Mouse (Mus musculus) intestine, embryonic 16.5 days (tissue): ENCODE data around the gene Dkkl1. TPM values are rescaled to one million over a fixed set of nuclear protein-coding genes. Genes with fewer than 3 reads are reported as not detected.
A peak's percentile ranks its signal among the peaks of the same experiment; 100 is the strongest.

Experiments used
- ATAC-seq: fragments of 200-750 bp; cut with Nextera tagmentation; 2 replicates; pipeline ENCODE4 v1.8.0; 2017; ENCODE audit warnings: moderate TSS enrichment, moderate library complexity
- H3K27ac ChIP-seq: fragments of 300-500 bp; sonication (generic); 2 replicates; pipeline ENCODE4 v1.5.1; 2014; ENCODE audit warnings: mild to moderate bottlenecking, low read length
- H3K27me3 ChIP-seq: fragments of 300-500 bp; sonication (generic); replicated peaks from 2 replicates; pipeline ENCODE4 v1.6.1; 2014; ENCODE audit warnings: low read length, control low read depth, mixed read lengths; ENCODE audit not compliant: control insufficient read depth, insufficient read depth
- H3K36me3 ChIP-seq: fragments of 300-500 bp; sonication (generic); 2 replicates; pipeline ENCODE4 v1.6.1; 2014; ENCODE audit warnings: low read length, control low read depth; ENCODE audit not compliant: control insufficient read depth, insufficient read depth
- H3K4me1 ChIP-seq: fragments of 300-500 bp; sonication (generic); 2 replicates; pipeline ENCODE4 v1.6.1; 2014; ENCODE audit warnings: low read length, control low read depth, mixed read lengths; ENCODE audit not compliant: control insufficient read depth, insufficient read depth
- H3K4me2 ChIP-seq: fragments of 300-500 bp; sonication (generic); 2 replicates; pipeline ENCODE4 v1.6.1; 2014; ENCODE audit warnings: low read depth, low read length, control low read depth
- H3K4me3 ChIP-seq: fragments of 300-500 bp; sonication (generic); 2 replicates; pipeline ENCODE4 v1.5.1; 2014; ENCODE audit warnings: mild to moderate bottlenecking, low read length
- H3K9ac ChIP-seq: fragments of 300-500 bp; sonication (generic); 2 replicates; pipeline ENCODE4 v1.6.1; 2014; ENCODE audit warnings: low read depth, low read length
- H3K9me3 ChIP-seq: fragments of 300-500 bp; sonication (generic); 2 replicates; pipeline ENCODE4 v1.6.1; 2016; ENCODE audit warnings: low read length, control low read depth; ENCODE audit not compliant: control insufficient read depth
- WGBS: fragments of 180-500 bp; shearing (Covaris S2); extraction: QIAGEN DNeasy Blood & Tissue Kit; methylation state at CpG from one replicate; pipeline ENCODE4 v1.1.7; 2014; 5-methylcytosine and 5-hydroxymethylcytosine counted together
- polyA plus RNA-seq: library from polyadenylated mRNA; unstranded; fragments of >200 nt; fragmentation: Nextera tagmentation; extraction: Ambion mirVana; gene quantifications from 2 replicates; pipeline ENCODE4 v1.2.1, GENCODE M21; 2015

Dkkl1 gene
- polyA plus RNA-seq, 1 experiment from 2014 or later = 1.3 TPM

GRCm38 (mm10) chr7:45238723-45239496, 27.0 kb upstream of the Dkkl1 start, which contains the start of gene Cd37:
Gene Cd37 (minus strand): TSS chr7:45239115.
- H3K4me1 ChIP-seq = peaks cover 23% of the 10 kb centered on the region
- no peak within 1 kb of the TSS for H3K4me3 ChIP-seq
- 35% methylated on average over 20 of the region's 20 CpGs for WGBS
- H3K36me3 ChIP-seq = no peaks in the 10 kb centered on the region
- H3K9ac ChIP-seq = no peak within 1 kb of the TSS
- 0 out of 2 replicates have a peak, but pooled peaks cover 3% of the 10 kb centered on the region for H3K27me3 ChIP-seq
- no peak within 1 kb of the TSS for H3K27ac ChIP-seq
- H3K4me2 ChIP-seq = no peak within 1 kb of the TSS
- no peaks in the 10 kb centered on the region for H3K9me3 ChIP-seq
- ATAC-seq = no peak

GRCm38 (mm10) chr7:45237747-45238699, 26.1 kb upstream of the Dkkl1 start:
- Histone ChIP-seq H3K36me3 (no peaks in the 10 kb centered on the region), H3K4me3 (no peak overlapping the region), H3K27ac (no peak overlapping the region), H3K9ac (no peak overlapping the region), H3K4me2 (no peak overlapping the region), H3K4me1 (peaks cover 29% of the 10 kb centered on the region), H3K9me3 (no peaks in the 10 kb centered on the region), H3K27me3 (0 out of 2 replicates have a peak, but pooled peaks cover 3% of the 10 kb centered on the region)
- no peak for ATAC-seq
- 76% methylated on average over 17 of the region's 17 CpGs for WGBS

DNA sequence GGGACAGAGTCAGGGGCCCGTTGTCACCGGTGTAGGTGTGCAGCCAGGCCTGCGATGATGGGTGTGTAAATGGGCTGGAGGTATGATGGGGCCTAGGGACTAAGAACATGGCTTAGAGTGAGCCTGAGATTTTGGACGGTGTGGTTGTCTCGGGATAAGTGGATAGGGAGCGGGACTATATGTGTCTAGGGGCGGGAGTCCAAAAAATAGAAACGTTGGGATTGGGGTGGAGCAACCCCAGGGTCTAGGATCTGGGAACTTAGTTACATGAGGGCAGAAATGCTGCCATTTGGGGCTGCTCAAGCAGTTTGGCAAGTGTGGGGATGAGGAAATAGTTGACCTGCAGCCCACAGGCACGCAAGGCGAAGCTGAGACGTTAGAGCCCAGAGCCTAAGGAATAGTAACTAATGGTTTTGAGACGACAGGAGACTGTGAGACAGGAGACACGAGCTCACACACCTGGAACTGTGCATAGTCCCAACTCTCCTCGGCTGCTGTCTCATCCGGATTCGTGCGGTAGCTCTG, 23.8 kb upstream of the Dkkl1 start:
- Histone ChIP-seq H3K4me1 (peaks cover 24% of the 10 kb centered on the region), H3K27ac (no peak overlapping the region), H3K27me3 (0 out of 2 replicates have a peak, but pooled peaks cover 3% of the 10 kb centered on the region), H3K36me3 (0 out of 2 replicates have a peak, but pooled peaks cover 3% of the 10 kb centered on the region), H3K4me3 (peak overlapping the region; percentile 26), H3K9ac (peak overlapping the region; percentile 7), H3K4me2 (peak overlapping the region; percentile 36), H3K9me3 (no peaks in the 10 kb centered on the region)
- 45% methylated on average over 17 of the region's 17 CpGs for WGBS
- ATAC-seq = peak; percentile 5; the same call in 1 of the 2 replicates

DNA sequence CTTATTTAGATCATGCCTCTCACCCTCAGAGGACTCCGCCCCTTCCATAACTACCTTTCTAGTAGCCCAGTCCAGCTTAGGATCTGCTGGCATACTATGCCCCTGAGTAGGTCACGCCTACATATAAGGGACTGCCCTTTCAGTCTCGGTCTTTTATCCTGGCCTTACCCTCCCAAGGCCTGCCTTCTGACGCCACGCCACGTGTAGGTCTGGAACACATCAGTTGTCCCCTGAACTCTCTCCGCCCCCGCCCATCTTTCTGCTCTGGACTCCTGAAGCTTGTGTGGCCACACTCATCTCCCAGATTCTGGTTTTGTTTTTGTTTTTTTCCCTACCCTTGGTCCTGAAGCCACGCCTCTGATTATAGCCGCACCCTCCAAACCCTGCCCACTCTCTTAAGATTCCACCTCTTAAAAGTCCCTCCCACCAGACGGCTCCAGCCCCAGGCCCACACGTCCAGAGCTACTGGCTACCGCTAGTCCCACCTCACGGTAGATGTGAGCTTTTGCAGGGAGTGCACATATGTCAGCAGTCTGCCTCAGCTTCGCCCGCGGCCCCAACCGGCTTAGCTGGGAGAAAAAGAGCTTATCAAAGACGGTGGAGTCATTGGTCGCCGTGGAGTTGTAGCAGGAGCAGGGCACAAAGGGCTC, 23.1 kb upstream of the Dkkl1 start:
- 8% methylated on average over 21 of the region's 21 CpGs for WGBS
- peak overlapping the region; percentile 7 for H3K9ac ChIP-seq
- H3K27ac ChIP-seq = peak overlapping the region; percentile 12

DNA sequence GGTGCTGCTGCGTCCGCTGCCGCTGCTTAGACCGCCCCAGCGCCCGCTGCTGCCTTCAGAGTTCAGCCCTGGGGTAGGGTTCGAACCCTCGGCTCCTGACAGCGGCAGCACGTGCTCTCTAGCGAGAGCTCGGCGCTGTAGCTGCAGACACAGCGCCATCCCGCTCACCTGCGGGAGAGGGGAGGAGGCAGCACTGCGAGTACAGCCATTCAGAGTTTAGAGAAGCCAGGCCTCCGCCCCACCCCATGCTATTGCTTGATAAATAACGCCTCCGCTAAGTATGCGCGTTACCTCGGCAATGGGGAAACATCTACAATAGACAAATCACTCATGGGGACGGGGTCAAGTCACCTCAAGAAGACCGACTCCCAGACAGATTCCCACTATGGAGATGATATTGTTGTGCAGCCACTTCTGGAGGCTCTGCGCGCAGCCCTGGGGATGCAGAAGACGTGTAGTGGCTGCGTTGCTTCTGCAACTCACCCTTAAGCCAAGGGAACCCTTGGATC, 22.4 kb upstream of the Dkkl1 start:
- ATAC-seq = peak; percentile 64
- H3K4me1 ChIP-seq = peaks cover 21% of the 10 kb centered on the region
- WGBS = 12% methylated on average over 29 of the region's 29 CpGs

More for the DNA sequence above, 23.1 kb upstream of the Dkkl1 start:
- peak; percentile 73 for ATAC-seq
- no peaks in the 10 kb centered on the region for H3K9me3 ChIP-seq
- H3K4me1 ChIP-seq = peaks cover 21% of the 10 kb centered on the region
- H3K27me3 ChIP-seq = 0 out of 2 replicates have a peak, but pooled peaks cover 3% of the 10 kb centered on the region
- H3K4me3 ChIP-seq = peak overlapping the region; percentile 26
- H3K4me2 ChIP-seq = peak overlapping the region; percentile 36
- H3K36me3 ChIP-seq = 0 out of 2 replicates have a peak, but pooled peaks cover 3% of the 10 kb centered on the region

GRCm38 (mm10) chr7:45233580-45234332, 21.8 kb upstream of the Dkkl1 start:
- 0 out of 2 replicates have a peak, but pooled peaks have one; percentile 6 for ATAC-seq
- no peaks in the 10 kb centered on the region for H3K27me3 ChIP-seq
- H3K4me3 ChIP-seq = peak overlapping the region; percentile 5; the same call in 1 of the 2 replicates
- H3K9ac ChIP-seq = peak overlapping the region; percentile 46
- H3K4me2 ChIP-seq = peak overlapping the region; percentile 42
- 34% methylated on average over 20 of the region's 20 CpGs for whole genome bisulfite sequencing
- peaks cover 21% of the 10 kb centered on the region for H3K4me1 ChIP-seq
- H3K36me3 ChIP-seq = 0 out of 2 replicates have a peak, but pooled peaks cover 3% of the 10 kb centered on the region
- H3K9me3 ChIP-seq = no peaks in the 10 kb centered on the region
- no peak overlapping the region for H3K27ac ChIP-seq

More for the DNA sequence above, 22.4 kb upstream of the Dkkl1 start:
- Histone ChIP-seq H3K4me2 (peak overlapping the region; percentile 42), H3K9ac (peak overlapping the region; percentile 46), H3K9me3 (no peaks in the 10 kb centered on the region), H3K27ac (peak overlapping the region; percentile 12), H3K36me3 (0 out of 2 replicates have a peak, but pooled peaks cover 3% of the 10 kb centered on the region), H3K27me3 (0 out of 2 replicates have a peak, but pooled peaks cover 3% of the 10 kb centered on the region), H3K4me3 (peak overlapping the region; percentile 26)

DNA sequence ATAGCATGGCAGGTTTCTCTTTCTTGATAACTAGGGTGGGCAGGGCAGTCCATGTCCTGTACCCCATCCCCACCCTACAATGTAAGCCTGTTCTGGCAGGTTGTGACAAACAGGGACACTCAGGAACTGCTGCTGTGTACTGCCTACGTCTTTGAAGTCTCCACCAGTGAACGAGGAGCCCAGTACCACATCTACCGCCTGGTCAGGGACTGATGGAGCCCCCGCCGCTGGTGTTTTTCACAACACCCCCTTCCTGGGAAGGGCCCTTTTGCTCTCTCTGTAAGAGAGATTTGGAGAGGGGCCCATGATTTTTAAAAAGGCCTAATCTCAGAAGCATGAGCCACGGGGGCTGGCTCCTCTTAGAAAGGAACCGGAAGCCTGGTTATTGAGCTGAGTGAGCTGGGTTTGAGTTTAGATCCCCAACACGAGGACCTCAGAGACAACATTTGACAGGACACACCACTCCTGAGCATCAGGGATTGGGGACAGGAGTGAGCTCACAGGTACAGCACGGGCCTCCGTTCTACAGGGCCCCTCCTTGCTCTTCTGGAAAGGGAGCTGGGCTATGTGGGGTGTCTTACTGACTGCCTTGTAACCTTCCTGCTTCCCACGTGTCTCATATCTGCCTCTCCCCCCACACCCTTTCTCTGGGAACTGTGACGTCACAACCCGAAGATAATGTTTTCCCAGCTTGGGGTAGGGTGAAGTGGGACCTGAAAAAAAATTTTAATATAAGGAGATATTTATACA, 20.9 kb upstream of the Dkkl1 start:
- Histone ChIP-seq H3K9ac (no peak overlapping the region), H3K27ac (no peak overlapping the region), H3K9me3 (no peaks in the 10 kb centered on the region), H3K36me3 (0 out of 2 replicates have a peak, but pooled peaks cover 5% of the 10 kb centered on the region), H3K4me1 (peaks cover 21% of the 10 kb centered on the region), H3K4me2 (no peak overlapping the region), H3K4me3 (no peak overlapping the region), H3K27me3 (no peaks in the 10 kb centered on the region)
- WGBS = 68% methylated on average over 13 of the region's 13 CpGs
- ATAC-seq = no peak
